Mouse (Mus musculus) ES-E14 (cell line): Measurements from ENCODE around the gene St6galnac3.

Source experiments
- HCFC1 ChIP-seq: IDR thresholded peaks from 2 replicates; pipeline ENCODE4 v1.6.1; 2012; ENCODE audit warnings: low read length, inconsistent platforms, borderline replicate concordance; ENCODE audit not compliant: insufficient read depth
- MAFK ChIP-seq: IDR thresholded peaks from 2 replicates; pipeline ENCODE4 v1.6.1; 2014; ENCODE audit warnings: mild to moderate bottlenecking, low read depth, low read length, inconsistent platforms; ENCODE audit not compliant: insufficient read depth
- ZC3H11A ChIP-seq: IDR thresholded peaks from 2 replicates; pipeline ENCODE4 v1.6.1; 2012; ENCODE audit warnings: low read depth, mild to moderate bottlenecking, inconsistent platforms, low read length, borderline replicate concordance
- ZNF384 ChIP-seq: IDR thresholded peaks from 2 replicates; pipeline ENCODE4 v1.6.1; 2012; ENCODE audit warnings: low read depth, low read length, inconsistent platforms

DNA sequence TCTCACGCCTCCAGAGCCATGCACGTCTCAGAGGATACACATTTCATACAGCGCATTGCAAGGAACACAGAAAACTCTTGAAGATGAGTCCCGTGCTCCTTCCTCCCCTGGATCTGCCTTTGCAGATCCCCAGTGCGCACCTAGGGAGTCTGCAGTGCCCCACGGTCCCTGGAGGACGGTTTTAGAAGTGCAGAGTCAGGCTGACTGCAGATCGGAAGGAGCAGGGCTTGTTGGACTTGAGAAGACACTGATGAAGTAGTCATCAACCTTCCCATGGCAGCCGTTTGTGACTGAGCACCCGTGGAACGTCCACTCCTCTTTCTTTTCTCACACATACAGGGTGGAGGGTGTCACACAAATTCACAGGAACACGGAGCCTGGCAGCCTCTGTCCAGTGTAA, 51.5 kb downstream of the St6galnac3 start:
- TF ChIP-seq HCFC1 = no peak
- TF ChIP-seq MAFK = no peak
- no peak for TF ChIP-seq ZC3H11A
- no peak for TF ChIP-seq ZNF384
